Mouse (Mus musculus) C2C12 (cell line): Measurements from ENCODE around the gene Spns1.

Experiments used
- CTCF ChIP-seq: IDR thresholded peaks from one replicate; pipeline ENCODE4 v1.5.1; 2011; ENCODE audit not compliant: control insufficient read depth, insufficient read depth, insufficient read length
- MAX ChIP-seq: IDR thresholded peaks from one replicate; pipeline ENCODE4 v1.6.1; 2011; ENCODE audit warnings: mild to moderate bottlenecking, control low read depth
- MYOD1 ChIP-seq: IDR thresholded peaks from one replicate; pipeline ENCODE4 v1.6.1; 2011; ENCODE audit warnings: low read depth; ENCODE audit not compliant: control insufficient read depth, insufficient read length
- MYOG ChIP-seq: IDR thresholded peaks from one replicate; pipeline ENCODE4 v1.6.1; 2011; ENCODE audit not compliant: control insufficient read depth, insufficient read length; ENCODE audit errors: extremely low read depth
- USF1 ChIP-seq: IDR thresholded peaks from one replicate; pipeline ENCODE4 v1.6.1; 2011; ENCODE audit warnings: low read depth, mild to moderate bottlenecking, control low read depth, moderate library complexity

GRCm38 (mm10) chr7:126369393-126369792 is 7.9 kb downstream of the Spns1 start, which contains the start of gene Lat:
- TF ChIP-seq CTCF, result no peak
- TF ChIP-seq MYOG, result no peak
- no peak for TF ChIP-seq MAX
- TF ChIP-seq MYOD1, result no peak
- TF ChIP-seq USF1, result no peak
